In the genomic region with DNA sequence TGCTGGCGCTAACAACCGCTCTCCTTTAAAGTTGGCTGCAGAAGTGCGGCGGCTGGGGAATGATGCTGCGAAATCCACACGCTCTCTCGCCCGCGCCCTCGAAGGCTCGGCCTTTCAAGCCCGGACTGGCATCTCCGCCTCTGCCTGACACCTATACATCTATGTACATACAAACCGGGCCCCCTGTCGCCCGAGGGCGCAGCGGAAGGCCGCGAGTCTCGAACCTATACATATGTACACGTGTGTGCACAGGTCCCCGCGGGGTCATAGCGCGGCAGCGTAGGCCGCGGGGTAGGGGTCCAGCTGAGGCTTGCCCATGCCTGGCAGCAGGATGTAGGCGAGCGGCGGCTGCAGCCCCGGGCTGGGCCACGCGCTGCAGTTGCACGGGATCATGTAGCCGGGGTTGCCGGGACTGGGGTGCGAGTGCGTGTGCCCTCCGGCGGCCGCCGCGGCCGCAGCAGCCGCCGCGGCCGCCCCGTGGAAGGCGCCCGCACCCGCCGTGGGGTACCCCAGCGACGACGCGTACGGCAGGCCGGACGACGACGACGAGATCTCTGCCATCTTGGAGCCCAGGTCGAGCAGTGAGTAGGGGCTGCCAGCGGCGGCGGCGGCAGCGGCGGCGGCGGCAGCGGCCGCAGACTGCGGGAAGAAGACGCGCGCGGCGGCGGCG, we compare ENCODE assay signal across 8 mouse cellular contexts. TPM values are rescaled to one million over a fixed set of nuclear protein-coding genes. Genes with fewer than 3 reads are reported as not detected.
A peak's percentile ranks its signal among the peaks of the same experiment; 100 is the strongest.
DNase-seq lines count a peak whose midpoint lies in the region; ATAC-seq lines count a peak whose summit lies in the region.

No protein-coding gene starts in this region.

- peaks cover 30% of the 10 kb centered on the region for H3K4me1 ChIP-seq in intestine, embryonic 16.5 days (ENCODE audit: control insufficient read depth, insufficient read depth, low read length)
- H3K4me1 ChIP-seq in neural tube, embryonic 11.5 days (ENCODE audit: control insufficient read depth, insufficient read depth, low read length): peaks cover 7% of the 10 kb centered on the region

- peak overlapping the region; percentile 57 for H3K4me3 ChIP-seq in intestine, embryonic 16.5 days (ENCODE audit: low read length)
- peak overlapping the region; percentile 55 for H3K4me3 ChIP-seq in neural tube, embryonic 11.5 days (ENCODE audit: low read depth, low read length)

- no peak for ATAC-seq in CD4-positive, CD25-positive, alpha-beta regulatory T cell, adult 4 months
- ATAC-seq in intestine, embryonic 16.5 days: no peak
- no peak for ATAC-seq in neural tube, embryonic 11.5 days (ENCODE audit: insufficient read depth, low FRiP score, low TSS enrichment)

- H3K27ac ChIP-seq in intestine, embryonic 16.5 days (ENCODE audit: low read length): no peak overlapping the region
- H3K27ac ChIP-seq in neural tube, embryonic 11.5 days (ENCODE audit: low read depth, low read length): peak overlapping the region; percentile 60

- no peaks in the 10 kb centered on the region for H3K9me3 ChIP-seq in intestine, embryonic 16.5 days (ENCODE audit: control insufficient read depth, low read length)
- H3K9me3 ChIP-seq in neural tube, embryonic 11.5 days (ENCODE audit: control insufficient read depth, low read length): no peaks in the 10 kb centered on the region

- peaks cover 81% of the 10 kb centered on the region for H3K27me3 ChIP-seq in intestine, embryonic 16.5 days (replicated peaks; ENCODE audit: control insufficient read depth, insufficient read depth, low read length)
- H3K27me3 ChIP-seq in neural tube, embryonic 11.5 days (ENCODE audit: control insufficient read depth, insufficient read depth, low read length): peaks cover 54% of the 10 kb centered on the region

- peak; percentile 34 for DNase-seq in CD4-positive, CD25-positive, alpha-beta regulatory T cell, adult 2 months (ENCODE audit: low read depth, low spot score)
- DNase-seq in thymus, postnatal 25 days: peak; percentile 14
- DNase-seq in thymus, adult 18-20 months: no peak
- DNase-seq in neural tube, embryonic 11.5 days (ENCODE audit: low spot score): peak; percentile 72
- DNase-seq in left cerebral cortex, postnatal 25 days (ENCODE audit: low spot score in 2 of 2): no peak
- DNase-seq in cerebellum, adult 8-10 months: no peak

- H3K9ac ChIP-seq in intestine, embryonic 16.5 days (ENCODE audit: low read depth, low read length): no peak overlapping the region
- peak overlapping the region; percentile 88 for H3K9ac ChIP-seq in neural tube, embryonic 11.5 days (ENCODE audit: low read length)

- 1% methylated on average over 82 of the region's 84 CpGs for WGBS in intestine, embryonic 16.5 days
- under 1% methylated on average over 61 of the region's 84 CpGs for WGBS in neural tube, embryonic 11.5 days

- H3K4me2 ChIP-seq in intestine, embryonic 16.5 days (ENCODE audit: low read depth, low read length): peak overlapping the region; percentile 88
- peak overlapping the region; percentile 68 for H3K4me2 ChIP-seq in neural tube, embryonic 11.5 days (ENCODE audit: low read depth)

- H3K36me3 ChIP-seq in intestine, embryonic 16.5 days (ENCODE audit: control insufficient read depth, insufficient read depth, low read length): no peaks in the 10 kb centered on the region
- H3K36me3 ChIP-seq in neural tube, embryonic 11.5 days (ENCODE audit: control insufficient read depth, insufficient read depth, low read length): no peaks in the 10 kb centered on the region

- intact Hi-C loops in left cerebral cortex, postnatal 25 days (cut with DNase I): loop anchor here (2.0 kb wide), 1 partner anchor 40 kb away; no protein-coding TSS in a partner anchor

RNA-seq across cellular contexts. Expression of a gene that starts 2.2 kb away (rescaled TPM):
- not detected for polyA plus RNA-seq in CD4-positive, CD25-positive, alpha-beta regulatory T cell, adult 4 months (2017; shearing (Covaris generic))
- not detected in 2 replicates for polyA plus RNA-seq in intestine, embryonic 16.5 days (2015; fragmentation: Nextera tagmentation; extraction: Ambion mirVana)
- 10.5 and 12.8 TPM in 2 replicates for polyA plus RNA-seq in neural tube, embryonic 11.5 days (2014; fragmentation: Nextera tagmentation; extraction: Ambion mirVana)
- total RNA-seq in left cerebral cortex, postnatal 25 days (2021): 10 to 100 TPM; 10.2 to 10.5 TPM

RNA-seq across cellular contexts. Expression of a gene that starts 32.1 kb away (rescaled TPM):
- polyA plus RNA-seq in CD4-positive, CD25-positive, alpha-beta regulatory T cell, adult 4 months (2017; shearing (Covaris generic)): not detected
- polyA plus RNA-seq in intestine, embryonic 16.5 days (2015; fragmentation: Nextera tagmentation; extraction: Ambion mirVana): not detected in 2 replicates
- polyA plus RNA-seq in neural tube, embryonic 11.5 days (2014; fragmentation: Nextera tagmentation; extraction: Ambion mirVana): not detected in 2 replicates
- total RNA-seq in left cerebral cortex, postnatal 25 days (2021): not detected

Comparison
In these comparisons a context has a peak if more than half of its experiments do, and no peak if none do; other contexts are left out.
1. DNase-seq: peak in CD4-positive, CD25-positive, alpha-beta regulatory T cell, adult 2 months (single experiment), thymus, postnatal 25 days (single experiment) and neural tube, embryonic 11.5 days (single experiment); none in thymus, adult 18-20 months (0 of 2), left cerebral cortex, postnatal 25 days (0 of 2) and cerebellum, adult 8-10 months (single experiment).
2. RNA of a gene that starts 2.2 kb away (polyA plus RNA-seq): 10.5 to 12.8 TPM in neural tube, embryonic 11.5 days; not detected in intestine, embryonic 16.5 days and not detected in CD4-positive, CD25-positive, alpha-beta regulatory T cell, adult 4 months; every median in the first group is over 10 times any median in the second.